Mouse (Mus musculus) adipocyte (in vitro differentiated cells): ENCODE data around the gene Arhgap35.
A peak's percentile ranks its signal among the peaks of the same experiment; 100 is the strongest.
"Not testable (repeated sequence)": the region's sequence is repeated elsewhere in the genome, so short reads cannot be mapped to it uniquely, and the experiment has no call there.

Experiments used
- DNase-seq: peaks from one replicate; pipeline ENCODE4 v3.0.0-alpha.2; 2016; ENCODE audit warnings: low spot score

The Arhgap35 gene

DNA sequence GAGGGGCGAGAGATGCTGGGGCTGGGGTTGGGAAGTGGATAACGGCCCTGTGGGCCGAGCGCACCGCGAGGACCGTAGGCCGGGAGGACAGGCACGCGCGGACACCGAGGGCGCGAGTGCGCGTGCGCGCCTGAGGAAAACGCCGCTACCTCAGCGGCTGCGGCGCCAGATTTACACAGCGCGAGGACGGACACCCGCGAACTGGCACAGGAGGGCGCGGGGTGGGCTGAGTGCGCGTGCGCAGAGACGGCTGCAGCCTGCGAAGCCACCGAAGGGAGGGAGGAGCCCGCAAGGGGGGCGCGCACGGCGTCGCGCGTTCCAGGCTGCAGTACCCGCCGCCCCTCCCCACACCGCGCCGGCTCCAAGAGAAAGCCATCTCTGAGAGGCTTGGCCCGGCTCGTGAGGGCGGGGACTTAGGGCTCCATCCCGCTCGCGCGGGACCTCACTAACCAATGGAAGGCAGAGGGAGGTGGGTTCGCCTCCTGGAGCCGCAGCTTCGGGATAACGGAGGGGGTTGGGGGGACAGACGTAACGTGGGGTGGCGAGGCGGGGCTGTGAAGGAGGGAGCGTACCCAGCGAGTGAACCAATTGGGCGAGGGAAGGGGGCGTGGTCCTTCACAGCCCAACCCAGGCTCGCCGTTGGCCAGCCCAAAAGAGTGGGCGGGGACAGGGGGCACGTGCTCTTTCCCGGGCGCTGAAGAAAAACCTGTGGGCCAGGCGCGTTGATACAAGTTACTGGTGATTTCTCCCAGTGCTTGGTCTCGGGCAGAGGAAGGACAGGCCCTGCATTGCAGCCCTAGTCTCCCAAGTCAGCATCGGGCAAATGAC lies at the start of gene Arhgap35:
Arhgap35 (minus strand) TSS at position 106 of the 828 bp plus-strand sequence.
- DNase-seq = peak; percentile 97

DNA sequence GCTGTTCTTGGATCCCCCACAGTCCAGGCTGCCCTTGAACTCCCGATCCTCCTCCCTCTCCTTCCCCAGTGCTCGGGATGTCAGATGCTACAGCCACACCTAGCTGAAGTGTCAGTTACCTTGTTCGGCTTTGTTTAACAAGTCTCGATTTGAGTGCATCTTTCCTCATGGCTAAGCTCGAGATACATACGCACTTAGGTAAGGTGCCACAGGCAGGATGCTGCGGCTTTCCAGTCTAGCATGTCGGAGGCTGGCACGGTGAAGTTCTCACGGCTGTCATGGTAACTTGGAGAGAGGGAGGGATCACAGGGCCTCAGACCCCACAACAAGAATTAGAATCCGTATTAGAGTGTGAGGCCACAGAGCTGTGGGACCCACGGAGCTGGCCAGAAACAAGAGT lies 29.5 kb upstream of the Arhgap35 start:
- DNase-seq = no peak

DNA sequence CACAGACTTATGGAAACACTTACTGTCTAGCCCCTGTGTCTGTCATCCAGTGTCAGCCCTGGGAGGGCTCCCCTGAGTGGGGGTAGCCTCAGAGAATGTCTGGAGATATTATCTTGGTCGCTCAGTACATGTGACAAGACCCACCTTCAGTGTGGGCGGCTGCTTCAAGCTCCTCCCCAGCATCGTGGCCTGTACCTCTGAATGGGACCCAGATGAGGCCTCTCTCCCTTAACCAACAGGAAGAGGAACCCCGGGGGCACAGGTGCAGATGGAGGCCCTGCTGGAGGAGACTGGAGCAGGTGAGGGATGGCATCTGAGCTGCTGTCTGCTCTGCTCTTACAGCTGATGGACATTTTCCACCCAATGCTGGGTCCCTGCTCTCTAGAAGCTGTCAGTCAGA lies 28.3 kb upstream of the Arhgap35 start:
- DNase-seq = not testable (repeated sequence)

DNA sequence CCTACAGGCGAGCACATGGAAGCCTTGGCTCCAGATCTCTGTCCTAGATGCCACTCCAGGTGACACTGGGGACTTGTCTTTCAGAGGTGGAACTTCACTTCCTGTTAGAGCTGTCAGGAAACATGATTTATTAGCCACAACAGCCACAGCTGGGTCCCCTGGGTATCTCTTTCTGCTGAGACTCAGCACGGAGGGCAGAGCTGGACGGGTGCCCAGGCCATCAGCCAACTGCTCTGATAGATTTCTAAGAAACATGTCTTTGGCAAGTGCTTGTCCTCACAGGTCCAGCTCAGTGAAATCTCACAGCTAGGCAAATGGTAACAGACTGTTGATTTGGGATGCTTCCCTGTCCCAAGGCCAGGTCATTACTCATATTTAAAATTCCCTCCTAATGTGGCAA lies 24.2 kb upstream of the Arhgap35 start:
- peak; percentile 92 for DNase-seq

DNA sequence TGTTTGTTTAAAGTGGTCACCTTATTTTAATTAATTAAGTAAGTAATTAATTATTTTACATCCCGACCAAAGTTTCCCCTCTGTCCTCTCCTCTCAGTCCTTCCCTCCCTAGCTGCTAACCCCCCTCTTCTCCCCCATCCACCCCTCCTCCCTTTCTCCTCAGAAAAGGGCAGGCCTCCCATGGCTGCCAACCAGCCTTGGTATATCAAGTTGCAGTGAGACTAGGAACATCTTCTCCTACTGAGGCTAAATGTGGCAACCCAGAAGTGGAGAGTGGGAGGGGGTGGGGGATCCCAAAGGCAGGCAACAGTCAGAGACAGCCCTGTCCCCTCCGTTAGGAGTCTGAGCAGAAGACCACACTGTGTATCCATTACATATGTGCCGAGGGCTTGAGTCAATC lies 20.3 kb upstream of the Arhgap35 start:
- no peak for DNase-seq

DNA sequence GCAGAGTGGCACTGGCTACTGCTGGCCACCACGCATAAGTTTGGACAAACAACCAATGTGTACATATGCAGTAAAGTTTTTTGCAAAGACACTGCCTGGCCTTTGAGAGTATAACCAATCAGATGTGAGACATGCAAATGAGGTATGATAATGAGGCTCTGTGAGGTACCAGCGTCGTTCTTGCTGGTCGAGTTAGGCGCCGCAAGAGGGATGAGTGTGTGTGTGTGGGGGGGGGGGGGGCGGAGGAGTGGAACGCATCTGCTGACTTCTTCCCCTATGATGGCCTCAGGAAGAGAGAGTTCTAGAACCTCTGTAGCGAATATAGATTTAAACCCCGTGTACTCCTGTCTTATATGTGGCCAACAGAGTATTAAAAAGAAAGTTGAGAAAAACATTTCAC lies 19.1 kb upstream of the Arhgap35 start:
- not testable (repeated sequence) for DNase-seq

DNA sequence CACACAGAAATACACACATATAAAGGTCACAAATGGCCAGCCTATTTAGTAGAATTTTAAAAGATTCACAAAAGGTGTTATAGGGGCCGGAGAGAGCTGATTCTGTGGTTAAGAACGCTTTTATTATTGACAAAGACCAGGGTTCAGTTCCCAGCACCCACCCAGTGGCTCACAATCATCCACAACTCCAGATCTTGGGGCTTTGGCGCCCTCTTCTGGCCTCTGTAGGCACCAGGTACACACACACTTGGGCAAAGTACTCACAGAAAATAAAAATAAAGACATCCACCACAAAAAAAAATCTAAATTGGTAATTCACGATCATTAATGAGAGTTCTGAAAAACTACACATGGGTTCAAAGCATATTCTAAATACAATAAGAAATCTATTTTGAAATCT lies 17.1 kb upstream of the Arhgap35 start:
- no peak for DNase-seq

DNA sequence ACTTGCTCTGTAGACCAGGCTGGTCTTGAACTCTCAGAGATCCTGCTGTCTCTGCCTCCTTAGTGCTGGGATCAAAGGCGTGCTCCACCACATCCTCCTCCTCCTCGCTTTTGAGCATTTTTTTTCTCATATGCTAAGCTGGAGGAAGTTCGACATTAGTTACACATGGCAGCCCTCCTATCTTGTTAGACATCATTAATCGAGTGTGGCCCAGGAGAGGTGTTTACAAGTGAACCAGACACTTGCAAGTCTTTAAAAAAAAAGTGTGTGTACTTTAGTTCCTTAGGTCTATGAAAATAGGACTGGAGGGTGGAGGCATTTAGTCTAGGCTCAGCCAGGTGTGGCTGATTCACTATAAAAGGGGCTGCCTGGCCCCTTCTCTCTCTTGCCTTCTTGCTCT lies 16.2 kb upstream of the Arhgap35 start:
- no peak for DNase-seq

DNA sequence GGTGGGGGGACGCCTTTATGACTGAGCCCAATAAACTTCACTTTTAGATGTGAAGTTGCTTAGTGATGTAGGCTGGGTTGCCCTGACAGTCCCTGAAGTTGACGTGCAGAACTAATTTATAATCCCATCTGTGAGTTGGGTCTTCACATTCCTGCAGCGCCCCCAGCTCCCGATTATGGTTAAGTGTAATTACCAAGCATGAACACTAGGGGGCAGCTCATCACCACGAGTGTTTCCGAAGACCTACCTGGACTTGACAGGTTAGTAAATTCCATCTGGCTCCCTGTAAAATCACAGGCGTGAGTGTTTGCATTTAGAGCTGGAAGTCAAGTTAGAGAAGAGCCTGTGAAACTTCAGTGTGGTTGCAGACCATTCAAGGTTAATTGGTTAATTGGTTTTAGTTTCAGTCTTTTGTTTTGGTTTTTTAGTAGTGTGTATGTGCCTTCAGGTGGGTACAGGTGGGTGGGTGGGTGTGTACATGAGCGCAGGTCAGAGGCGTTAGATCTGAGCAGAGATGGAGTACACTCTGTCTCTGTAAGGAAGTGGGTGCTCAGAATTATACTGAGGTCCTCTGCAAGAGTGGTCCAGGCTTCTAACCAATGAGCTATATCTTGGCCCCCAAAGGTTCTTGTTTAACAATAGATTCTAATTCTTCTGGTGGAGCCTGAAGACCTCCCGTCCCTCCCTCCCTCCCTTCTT lies 15.0 kb upstream of the Arhgap35 start:
- peak; percentile 47 for DNase-seq

DNA sequence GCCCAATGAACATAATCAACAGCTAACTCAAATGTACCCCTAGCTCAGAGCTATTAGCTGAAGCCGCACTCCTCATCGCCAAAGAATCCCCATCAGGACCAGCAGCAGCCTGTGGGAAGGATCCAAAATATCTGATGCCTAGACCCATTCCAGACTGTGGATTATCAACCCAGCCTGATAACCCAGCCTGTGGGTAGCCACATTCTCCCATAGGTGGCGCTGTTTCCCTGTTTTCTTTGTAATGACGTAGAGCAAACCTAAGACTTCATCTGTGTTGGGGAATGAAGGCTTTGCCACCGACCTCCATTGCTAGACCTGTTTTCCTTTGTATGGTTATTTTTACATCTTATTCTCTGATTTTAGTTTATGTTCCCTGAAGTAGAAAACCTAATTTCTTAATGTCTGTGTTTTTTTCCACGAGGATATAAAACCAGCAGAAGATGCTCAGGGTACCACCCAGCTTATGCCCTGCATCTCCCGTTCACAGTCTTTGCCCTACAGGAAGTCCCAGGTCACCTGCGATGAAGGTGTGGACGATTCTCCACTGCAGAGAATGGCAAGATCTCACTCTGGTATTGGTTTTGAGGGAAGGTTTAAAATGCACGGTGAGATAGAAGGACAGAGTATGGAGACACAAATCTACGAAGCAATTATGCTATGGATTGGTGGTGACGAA lies 13.4 kb upstream of the Arhgap35 start:
- peak; percentile 77 for DNase-seq

DNA sequence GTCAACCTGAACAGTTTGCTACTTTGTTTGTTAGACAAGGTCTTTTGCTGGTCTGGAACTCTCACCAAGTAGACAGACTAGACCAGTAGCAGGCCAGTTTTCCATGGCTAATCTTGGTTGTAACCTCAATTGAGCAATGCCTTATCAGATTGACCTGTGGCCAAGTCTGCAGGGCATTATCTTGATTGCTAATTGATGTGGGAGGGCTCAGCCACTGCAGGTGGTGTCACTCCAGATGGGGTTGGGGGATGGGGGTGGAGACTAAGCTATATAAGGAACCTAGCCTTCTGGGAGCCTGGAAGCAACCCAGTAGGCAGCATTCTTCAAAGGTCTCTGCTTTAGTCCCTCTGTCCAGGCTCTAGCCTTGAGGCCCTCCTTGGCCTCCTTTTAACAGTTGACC lies 8.9 kb upstream of the Arhgap35 start:
- DNase-seq = no peak

DNA sequence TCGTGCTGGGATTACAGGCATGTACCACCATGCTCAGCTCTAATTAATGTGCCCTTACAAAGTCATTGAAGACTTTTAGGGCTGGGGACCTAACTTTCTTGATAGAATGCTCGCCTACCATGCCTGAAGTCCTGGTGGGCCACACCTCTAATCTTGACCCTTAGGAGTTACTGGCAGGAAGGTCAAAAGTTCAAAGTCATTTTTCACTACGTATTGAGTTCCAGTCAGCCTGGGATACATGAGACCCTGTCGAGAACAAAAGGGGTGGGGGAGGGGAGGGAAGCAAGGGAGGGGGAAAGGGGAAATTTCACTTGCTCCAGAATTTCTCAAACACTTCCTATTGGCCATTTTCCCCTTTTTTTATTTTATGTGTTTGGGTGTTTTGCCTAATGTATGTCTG lies 8.3 kb upstream of the Arhgap35 start:
- DNase-seq = no peak

DNA sequence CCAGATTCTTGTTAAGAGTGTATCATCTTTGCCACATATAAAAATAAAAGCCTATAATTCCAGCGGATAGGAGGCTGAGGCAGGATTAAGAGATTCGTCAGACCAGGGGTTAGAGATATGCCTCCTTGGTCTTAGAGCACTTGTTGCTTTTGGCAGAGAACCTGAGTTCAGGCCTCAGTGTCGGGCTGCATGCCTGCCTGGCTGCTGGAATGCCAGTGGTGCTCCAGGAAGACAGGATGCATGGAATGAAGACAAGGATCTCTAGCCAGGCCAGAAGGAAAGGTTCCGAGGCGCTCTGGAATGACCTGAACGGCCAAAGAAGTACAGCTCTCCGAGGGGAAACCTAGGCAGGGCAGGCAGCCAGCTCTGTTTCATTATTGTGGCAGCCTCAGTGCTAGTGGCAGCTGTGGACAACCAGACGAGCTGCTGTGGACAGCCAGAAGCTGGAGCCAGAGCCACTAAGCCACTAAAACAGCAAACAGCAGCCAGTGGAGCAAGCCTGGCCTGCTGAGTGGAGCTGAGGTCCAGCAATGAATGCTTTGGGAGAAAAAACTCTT lies 6.4 kb upstream of the Arhgap35 start:
- DNase-seq = no peak

DNA sequence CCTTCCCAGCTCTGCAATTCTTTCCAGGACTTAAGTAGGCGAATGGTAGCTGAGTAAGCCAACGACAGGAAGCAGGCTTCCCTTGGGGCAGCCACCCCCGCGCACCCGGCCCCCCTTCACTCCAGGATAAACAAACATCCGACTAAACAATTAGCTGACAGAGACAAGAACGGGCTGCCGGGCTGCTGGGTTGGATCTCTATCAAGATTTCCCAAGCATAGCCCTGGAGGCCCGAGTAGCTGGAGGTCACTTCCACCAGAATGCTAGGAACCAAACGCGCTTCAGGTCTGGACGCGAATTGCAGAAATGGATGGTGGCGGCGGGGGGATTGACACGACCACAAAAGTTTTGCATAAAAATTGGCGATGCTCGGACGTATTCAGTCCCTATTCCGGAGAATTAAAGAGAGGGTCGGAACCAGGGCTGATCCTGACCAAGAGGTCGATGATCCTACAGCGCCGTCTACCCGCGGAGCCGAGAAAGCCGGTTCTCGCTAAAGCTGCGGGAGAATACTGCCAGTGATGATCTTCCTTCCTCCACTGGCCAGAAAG lies 3.9 kb upstream of the Arhgap35 start:
- DNase-seq = peak; percentile 85

DNA sequence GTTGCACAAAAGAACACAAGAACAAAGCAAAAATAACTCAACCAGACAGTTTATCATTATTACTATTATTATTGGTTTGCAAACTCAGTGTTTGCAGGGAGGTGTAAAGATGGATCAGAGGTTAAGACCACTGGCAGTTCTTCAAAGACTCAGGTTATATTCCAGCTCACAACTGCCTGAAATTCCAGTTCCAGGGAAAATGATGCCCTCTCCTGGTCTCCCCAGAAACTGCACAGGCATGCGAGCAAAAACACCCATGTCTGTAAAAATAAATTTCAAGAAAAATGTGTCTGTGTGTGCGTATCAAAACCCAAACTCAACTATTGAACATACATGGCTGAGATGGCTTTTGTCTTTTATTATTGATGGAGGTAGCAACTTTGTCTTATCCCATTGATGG lies 2.3 kb upstream of the Arhgap35 start:
- DNase-seq = peak; percentile 56

DNA sequence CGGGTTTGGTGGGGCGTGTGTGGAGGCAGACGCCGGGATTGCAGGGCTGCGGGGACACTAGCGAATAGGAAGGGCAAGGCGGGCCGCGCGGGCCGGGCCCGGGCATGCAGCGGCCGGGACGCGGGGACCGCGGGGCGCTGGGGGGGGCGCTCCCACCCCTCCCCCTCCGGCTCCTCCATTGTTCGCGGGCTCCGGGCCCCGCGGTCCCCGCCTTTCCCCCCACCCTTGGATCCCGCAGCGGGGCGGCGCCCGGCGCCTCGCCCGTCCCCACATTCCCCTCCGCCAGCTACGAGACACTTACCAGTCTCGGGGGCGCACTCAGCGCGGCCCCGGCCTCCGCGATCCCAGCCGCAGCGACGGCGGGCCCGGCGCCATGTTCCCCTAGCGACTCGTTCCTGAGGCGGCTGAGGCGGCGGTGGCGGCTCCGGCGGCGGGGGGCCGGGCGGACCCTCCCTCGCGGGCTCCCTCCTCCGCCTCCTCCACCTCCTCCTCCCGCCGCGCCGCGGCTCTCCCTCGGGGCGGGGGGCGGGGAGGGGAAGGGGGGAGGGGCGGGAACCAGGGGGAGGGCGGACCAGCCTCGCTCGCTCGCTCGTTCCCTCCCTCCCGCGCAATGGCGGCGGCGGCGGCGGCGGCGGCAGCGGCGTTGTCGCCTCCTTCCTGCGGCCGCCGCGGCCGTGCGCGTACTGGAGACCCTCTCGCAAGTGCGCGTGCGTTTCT lies 464 bp downstream of the Arhgap35 start:
- no peak for DNase-seq

DNA sequence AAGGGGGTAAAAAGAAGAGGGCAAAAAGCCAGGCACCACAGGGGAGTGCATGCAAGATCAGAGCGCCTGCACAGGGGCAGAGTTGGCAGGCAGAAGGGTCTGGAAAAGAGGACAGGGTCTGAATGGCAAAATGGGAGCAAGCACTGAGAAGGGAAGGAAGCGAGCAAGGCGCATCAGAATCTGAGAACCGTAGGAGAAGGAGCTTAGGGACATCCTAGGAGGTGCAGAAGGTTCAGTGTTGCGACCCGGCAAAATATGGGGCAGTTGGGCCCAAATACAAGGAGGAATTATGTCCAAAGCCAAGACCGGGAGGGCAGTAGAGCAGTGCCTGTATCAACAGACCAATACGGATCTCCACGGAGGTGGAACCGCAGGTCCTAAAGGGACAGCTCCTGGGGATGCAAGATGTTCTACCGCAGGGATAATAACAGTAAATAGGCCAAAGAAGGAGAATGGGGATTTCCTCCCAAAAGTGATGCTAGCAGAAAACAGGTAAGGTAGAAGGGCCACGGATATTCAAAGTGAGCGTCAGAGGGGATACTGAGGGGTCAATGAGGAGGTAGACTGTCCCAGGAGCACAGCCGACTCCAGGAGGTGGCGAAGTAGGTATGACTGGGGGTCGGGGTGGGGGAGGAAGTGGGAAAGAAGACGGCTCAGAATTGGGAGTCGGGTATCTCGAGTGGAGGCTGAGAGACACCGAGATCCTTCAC lies 1.2 kb downstream of the Arhgap35 start:
- peak; percentile 34 for DNase-seq

DNA sequence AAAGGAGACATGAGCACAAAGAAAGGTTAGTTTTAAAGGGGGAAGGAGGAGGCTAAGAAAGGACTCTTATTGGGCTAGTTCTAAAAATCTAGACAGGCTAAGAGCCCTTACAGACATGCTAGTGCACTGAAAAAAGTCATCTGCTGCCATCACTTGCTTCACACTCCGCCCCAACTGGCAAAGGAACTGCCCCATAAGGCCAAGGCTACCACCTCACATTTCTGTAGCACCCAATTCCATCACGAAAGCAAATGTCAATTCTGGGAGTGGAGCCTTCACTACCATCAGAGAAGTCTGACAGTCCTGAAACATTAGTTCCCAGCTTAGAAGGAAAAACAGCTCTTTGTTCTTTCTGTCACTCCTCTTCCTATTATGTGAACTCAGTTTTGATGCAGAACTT lies 4.4 kb downstream of the Arhgap35 start:
- no peak for DNase-seq

DNA sequence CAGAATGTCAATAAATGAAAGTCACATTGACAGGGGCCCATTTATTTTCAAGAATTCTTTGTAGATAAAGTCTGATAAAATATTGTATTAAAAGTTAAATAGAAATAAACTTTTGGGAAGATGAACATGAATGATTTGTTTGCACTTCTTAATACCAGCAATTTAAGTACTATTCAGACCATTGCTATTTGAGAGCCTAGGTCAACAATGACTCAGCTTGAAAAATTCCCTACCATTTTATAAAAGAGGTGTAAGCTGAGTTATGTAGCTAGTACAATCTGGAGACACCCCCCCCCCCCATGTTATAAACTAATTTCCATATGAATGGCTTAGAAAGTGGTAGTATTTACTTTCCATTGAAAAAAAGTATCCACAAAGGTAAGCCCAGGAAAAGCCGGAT lies 5.8 kb downstream of the Arhgap35 start:
- DNase-seq = no peak

DNA sequence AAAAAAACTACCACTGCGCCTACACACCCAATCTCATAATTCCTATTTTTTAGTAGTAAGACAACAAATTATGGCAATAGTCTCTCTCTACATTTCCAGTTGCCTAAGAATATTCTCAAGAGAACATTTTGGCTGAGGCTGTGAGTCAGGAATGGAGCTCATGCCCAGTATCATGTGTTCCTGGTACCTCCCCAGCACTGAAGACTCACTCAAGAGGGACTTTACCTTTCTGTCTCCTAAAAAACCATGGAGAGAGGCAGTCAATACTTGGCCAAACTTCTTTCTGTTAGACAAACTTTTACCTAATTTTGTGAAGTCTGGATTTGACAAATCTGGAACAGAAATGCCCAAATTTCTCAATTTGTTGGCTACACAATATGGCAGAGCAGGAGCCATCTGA lies 6.7 kb downstream of the Arhgap35 start:
- peak; percentile 77 for DNase-seq

DNA sequence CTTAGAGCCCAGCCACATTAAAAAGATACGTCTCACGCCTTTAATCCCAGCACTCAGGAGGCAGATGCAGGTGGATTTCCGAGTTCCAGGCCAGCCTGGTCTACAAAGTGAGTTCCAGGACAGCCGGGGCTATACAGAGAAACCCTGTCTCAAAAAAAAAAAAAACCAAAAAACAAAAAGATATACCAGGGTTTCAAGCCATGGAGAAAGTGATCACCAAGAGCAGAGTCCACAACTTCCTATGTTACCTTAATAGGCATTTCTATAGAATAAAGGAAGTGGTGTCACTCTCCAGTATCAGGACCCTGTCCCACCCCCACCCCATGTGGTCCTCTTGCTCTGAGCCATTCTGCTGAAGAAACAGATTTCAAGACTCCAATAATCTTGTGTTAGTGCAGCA lies 8.0 kb downstream of the Arhgap35 start:
- not testable (repeated sequence) for DNase-seq
